Mouse (Mus musculus) small intestine, adult 2 months (tissue): Measurements from ENCODE around the gene Dnajc7. TPM values are rescaled to one million over a fixed set of nuclear protein-coding genes. Genes with fewer than 3 reads are reported as not detected.

Experiments
- H3K27ac ChIP-seq: fragments of 200-500 bp; 2 replicates; pipeline ENCODE4 v1.5.1; 2012; ENCODE audit warnings: low read depth, low read length, control low read depth, inconsistent platforms; ENCODE audit not compliant: insufficient read depth
- H3K27me3 ChIP-seq: fragments of 200-500 bp; 2 replicates; pipeline ENCODE4 v1.6.1; 2012; ENCODE audit warnings: mild to moderate bottlenecking, moderate library complexity, low read length, inconsistent platforms; ENCODE audit not compliant: control insufficient read depth, insufficient read depth
- H3K36me3 ChIP-seq: fragments of 200-500 bp; 2 replicates; pipeline ENCODE4 v1.6.1; 2012; ENCODE audit warnings: mild to moderate bottlenecking, low read length, control low read depth, inconsistent platforms; ENCODE audit not compliant: control insufficient read depth, insufficient read depth
- H3K4me1 ChIP-seq: fragments of 200-500 bp; 2 replicates; pipeline ENCODE4 v1.6.1; 2012; ENCODE audit warnings: low read length, inconsistent platforms, mixed read lengths; ENCODE audit not compliant: control insufficient read depth, insufficient read depth, insufficient read length
- H3K4me3 ChIP-seq: fragments of 200-500 bp; 2 replicates; pipeline ENCODE4 v1.5.1; 2012; ENCODE audit warnings: low read depth, mild to moderate bottlenecking, control low read depth, inconsistent platforms, low read length, moderate library complexity
- CTCF ChIP-seq: fragments of 200-500 bp; IDR thresholded peaks from 2 replicates; pipeline ENCODE4 v1.5.1; 2012; ENCODE audit warnings: low read depth, mild to moderate bottlenecking, control low read depth, inconsistent platforms, low read length, moderate library complexity, mixed read lengths; ENCODE audit not compliant: insufficient replicate concordance, insufficient read length; ENCODE audit errors: extremely low read depth
- POLR2A ChIP-seq: fragments of 200-500 bp; IDR thresholded peaks from 2 replicates; pipeline ENCODE4 v1.6.1; 2012; ENCODE audit warnings: low read depth, mild to moderate bottlenecking, control low read depth, inconsistent platforms, low read length, moderate library complexity
- WGBS: fragments of 180-500 bp; shearing (Covaris S2); methylation state at CpG from one replicate; pipeline ENCODE4 v1.1.7; 2018; 5-methylcytosine and 5-hydroxymethylcytosine counted together
- polyA plus RNA-seq: library from polyadenylated mRNA; depleted of rRNA; stranded (reverse); fragments of >200 nt; gene quantifications from 2 replicates; pipeline ENCODE4 v1.2.3, GENCODE M21; 2012

Gene Dnajc7
- polyA plus RNA-seq, 1 experiment: 24.8 TPM

GRCm38 (mm10) chr11:100571202-100571567, 48.8 kb downstream of the Dnajc7 start:
- H3K27me3 ChIP-seq: no peaks in the 10 kb centered on the region
- peaks cover 11% of the 10 kb centered on the region for H3K4me1 ChIP-seq
- H3K36me3 ChIP-seq: no peaks in the 10 kb centered on the region
- no peak for TF ChIP-seq POLR2A
- TF ChIP-seq CTCF: no peak
- WGBS: 21% methylated on average over 16 of the region's 16 CpGs
- no peak overlapping the region for H3K27ac ChIP-seq
- peak overlapping the region; percentile 31 for H3K4me3 ChIP-seq

GRCm38 (mm10) chr11:100570430-100571201, 49.4 kb downstream of the Dnajc7 start:
- Histone ChIP-seq H3K27ac (no peak overlapping the region), H3K4me3 (peak overlapping the region; percentile 31), H3K36me3 (no peaks in the 10 kb centered on the region), H3K4me1 (peaks cover 11% of the 10 kb centered on the region), H3K27me3 (no peaks in the 10 kb centered on the region)
- 11% methylated on average over 8 of the region's 8 CpGs for WGBS
- TF ChIP-seq CTCF (peak; percentile 80; the same call in 1 of the 2 replicates), POLR2A (no peak)

GRCm38 (mm10) chr11:100569789-100570188, 50.2 kb downstream of the Dnajc7 start:
- no peak overlapping the region for H3K4me3 ChIP-seq
- H3K36me3 ChIP-seq: no peaks in the 10 kb centered on the region
- no peaks in the 10 kb centered on the region for H3K27me3 ChIP-seq
- 58% methylated on average over 9 of the region's 9 CpGs for WGBS
- no peak overlapping the region for H3K27ac ChIP-seq
- H3K4me1 ChIP-seq: peaks cover 8% of the 10 kb centered on the region
- no peak for TF ChIP-seq CTCF
- TF ChIP-seq POLR2A: no peak

- Histone ChIP-seq H3K27ac (no peak overlapping the region), H3K27me3 (no peaks in the 10 kb centered on the region), H3K4me3 (no peak overlapping the region), H3K4me1 (peaks cover 8% of the 10 kb centered on the region), H3K36me3 (no peaks in the 10 kb centered on the region)
- 94% methylated on average over 8 of the region's 8 CpGs for WGBS
- TF ChIP-seq CTCF (no peak), POLR2A (no peak)
Measured at GRCm38 (mm10) chr11:100568692-100569091, 51.3 kb downstream of the Dnajc7 start.

GRCm38 (mm10) chr11:100567815-100568245, 52.1 kb downstream of the Dnajc7 start:
- Histone ChIP-seq H3K27me3 (no peaks in the 10 kb centered on the region), H3K36me3 (no peaks in the 10 kb centered on the region), H3K4me1 (peaks cover 8% of the 10 kb centered on the region), H3K4me3 (no peak overlapping the region), H3K27ac (no peak overlapping the region)
- TF ChIP-seq POLR2A: no peak
- TF ChIP-seq CTCF: no peak
- 13% methylated on average over 9 of the region's 9 CpGs for WGBS

- H3K36me3 ChIP-seq: no peaks in the 10 kb centered on the region
- H3K4me3 ChIP-seq: no peak overlapping the region
- TF ChIP-seq POLR2A: no peak
- TF ChIP-seq CTCF: no peak
- H3K27ac ChIP-seq: no peak overlapping the region
- peaks cover 8% of the 10 kb centered on the region for H3K4me1 ChIP-seq
- WGBS: 57% methylated on average over 5 of the region's 5 CpGs
- no peaks in the 10 kb centered on the region for H3K27me3 ChIP-seq
Measured at GRCm38 (mm10) chr11:100567229-100567628, 52.7 kb downstream of the Dnajc7 start.

- Histone ChIP-seq H3K27ac (no peak overlapping the region), H3K4me3 (no peak overlapping the region), H3K4me1 (peaks cover 3% of the 10 kb centered on the region), H3K27me3 (no peaks in the 10 kb centered on the region), H3K36me3 (no peaks in the 10 kb centered on the region)
- TF ChIP-seq CTCF (no peak), POLR2A (no peak)
- WGBS: 86% methylated on average over 6 of the region's 6 CpGs
Measured at GRCm38 (mm10) chr11:100564703-100565102, 55.3 kb downstream of the Dnajc7 start.
